Mouse (Mus musculus) T-helper 17 cell (primary cell): ENCODE measurements around the gene Stk10.

Experiments used
- in situ Hi-C, 2 experiments: fragments of 300-600 bp; cut with MboI, MseI; formaldehyde crosslinking; loops; 1 replicate in 1 of 2; 2 replicates in 1 of 2; pipeline ENCODE4 v1.15.1; 2025; ENCODE audit warnings: high pct_unique_total_duplicates in 2 of 2

The Stk10 gene

GRCm38 (mm10) chr11:32650893-32651590 is 117.9 kb downstream of the Stk10 start:
- in situ Hi-C loops: no loop called here

- in situ Hi-C loops: no loop called here
These were observed 118.6 kb downstream of the Stk10 start for GRCm38 (mm10) chr11:32651723-32652122.

GRCm38 (mm10) chr11:32662082-32662656 is 129.1 kb downstream of the Stk10 start:
- in situ Hi-C loops: no loop called here

GRCm38 (mm10) chr11:32665639-32666038 is 132.5 kb downstream of the Stk10 start:
- in situ Hi-C loops: no loop called here

- in situ Hi-C loops: no loop called here
These were observed 133.9 kb downstream of the Stk10 start for GRCm38 (mm10) chr11:32666983-32667382.

GRCm38 (mm10) chr11:32671480-32671879 is 138.4 kb downstream of the Stk10 start:
- in situ Hi-C loops: no loop called here
